Mouse (Mus musculus): ENCODE measurements at regions not wholly inside any gene's neighbourhood (a gene's known extent, or its start where the extent isn't known, plus 50 kb on each side); places are given as distances from the start of the nearest gene placed in this dataset.

DNA sequence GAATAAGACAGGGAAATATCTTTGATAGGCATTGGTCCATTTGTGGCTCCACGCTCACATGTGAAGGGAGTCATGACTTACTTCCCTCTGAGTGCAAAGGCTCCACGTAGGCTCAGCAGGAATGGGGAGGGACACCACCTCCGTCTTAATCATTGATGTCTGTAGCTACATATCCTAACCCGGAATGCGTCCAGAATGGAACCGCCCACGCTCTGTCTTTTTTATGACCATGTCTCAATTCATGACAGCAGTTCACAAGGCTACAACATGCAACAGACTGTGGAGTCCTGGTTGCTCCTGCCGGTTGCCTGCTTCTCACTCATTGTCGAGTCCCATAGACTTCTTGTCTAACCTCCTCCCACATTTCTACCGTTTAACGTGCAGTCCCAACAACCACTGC lies 104.1 kb upstream of the Oxgr1 start:
- DNase-seq (ENCODE audit: low read depth in 1 of 2, low spot score in 2 of 2) = no peak

GRCm38 (mm10) chr14:120146908-120147770 lies 104.9 kb upstream of the Oxgr1 start:
- no peak for DNase-seq (ENCODE audit: low read depth in 1 of 2, low spot score in 2 of 2)

DNA sequence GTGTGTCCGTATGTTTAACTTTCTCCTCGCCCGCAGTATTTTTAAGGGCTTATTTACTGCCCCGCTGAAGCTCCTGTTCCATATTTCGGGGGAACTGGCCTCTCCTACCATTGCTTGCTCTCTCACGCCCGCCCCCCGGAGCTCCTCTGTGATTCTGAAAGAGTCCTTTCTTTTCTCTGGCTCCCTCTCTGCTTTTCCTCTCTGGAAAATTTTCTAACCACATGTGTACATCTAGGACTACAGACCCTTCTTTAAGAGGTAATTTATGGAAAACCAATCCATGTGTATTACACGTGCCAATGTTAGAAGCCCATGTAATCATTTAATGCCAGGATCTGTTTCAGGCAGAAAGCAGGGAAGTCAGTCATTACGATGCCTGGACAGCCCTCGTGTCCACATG lies 106.6 kb upstream of the Oxgr1 start:
- no peak for DNase-seq (ENCODE audit: low read depth in 1 of 2, low spot score in 2 of 2)

GRCm38 (mm10) chr14:120149341-120149741 lies 107.1 kb upstream of the Oxgr1 start:
- DNase-seq (ENCODE audit: low read depth in 1 of 2, low spot score in 2 of 2) = no peak

DNA sequence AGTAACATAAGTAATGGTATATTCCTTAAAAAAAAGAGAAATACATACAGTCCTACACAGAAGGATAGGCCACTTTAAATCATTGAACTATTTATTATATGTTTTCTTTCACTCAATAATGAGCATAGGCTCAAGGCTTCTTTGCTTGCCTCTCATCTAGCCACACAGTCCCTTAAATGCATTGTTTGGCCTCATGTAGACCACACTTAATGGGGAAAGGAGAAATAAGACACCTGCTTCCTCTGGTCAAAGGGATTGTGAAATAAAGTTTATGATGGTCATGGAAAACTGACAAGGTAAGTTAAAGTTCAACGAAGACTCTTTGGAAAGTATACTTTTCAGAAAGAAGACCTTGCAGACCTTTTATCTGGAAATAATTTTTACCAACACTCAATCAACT lies 108.4 kb upstream of the Oxgr1 start:
- DNase-seq (ENCODE audit: low read depth in 1 of 2, low spot score in 2 of 2) = no peak

- no peak for DNase-seq (ENCODE audit: low read depth in 1 of 2, low spot score in 2 of 2)
Measured at GRCm38 (mm10) chr14:120154413-120154812, 112.2 kb upstream of the Oxgr1 start.

DNA sequence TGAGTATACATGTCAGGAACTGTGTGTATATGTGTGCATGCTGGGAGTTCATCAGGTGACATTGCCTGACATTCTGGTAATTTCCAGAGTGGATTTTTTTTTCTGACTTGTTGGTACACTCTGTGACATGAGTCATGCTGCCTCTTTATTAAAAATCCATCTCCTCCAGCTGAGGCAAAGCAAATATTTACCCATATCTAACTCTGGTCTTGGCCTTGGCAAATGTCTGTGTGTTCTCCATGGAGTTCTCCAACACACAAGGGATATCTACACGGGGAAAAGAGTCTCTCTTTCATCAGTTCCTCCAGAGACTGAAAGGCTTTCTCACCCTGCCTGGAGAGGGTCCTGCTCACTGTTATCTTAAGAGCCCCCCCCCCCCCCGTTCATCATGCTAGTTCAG lies 111.3 kb upstream of the Mbnl2 start:
- DNase-seq (ENCODE audit: low read depth in 1 of 2, low spot score in 2 of 2) = no peak

DNA sequence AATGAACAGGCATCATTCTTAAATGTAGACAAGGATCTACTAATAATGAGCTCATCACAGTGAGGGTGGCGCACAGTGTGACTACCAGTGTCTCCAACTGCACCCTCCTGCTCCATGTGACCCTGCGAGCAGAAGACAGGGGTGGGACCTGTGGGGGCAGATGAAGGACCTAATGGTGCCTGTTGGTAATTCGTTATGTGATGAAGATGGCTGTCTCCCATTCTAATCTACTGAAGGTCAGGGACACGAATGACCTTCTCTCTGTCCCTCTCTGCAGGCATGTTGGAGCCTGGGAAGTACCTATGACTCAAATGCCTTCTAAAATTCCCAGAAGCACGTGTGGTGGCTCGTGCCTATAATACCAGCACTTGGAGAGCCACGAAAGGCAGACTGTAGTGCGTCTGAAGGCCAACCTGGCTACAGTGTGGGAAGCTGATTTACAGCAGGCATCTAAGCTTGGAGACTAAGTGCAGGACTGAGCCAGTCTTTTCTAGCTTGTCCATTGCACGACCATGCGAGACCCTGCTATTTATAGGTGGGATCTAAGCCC lies 109.9 kb upstream of the Mbnl2 start:
- DNase-seq (ENCODE audit: low read depth in 1 of 2, low spot score in 2 of 2) = no peak

DNA sequence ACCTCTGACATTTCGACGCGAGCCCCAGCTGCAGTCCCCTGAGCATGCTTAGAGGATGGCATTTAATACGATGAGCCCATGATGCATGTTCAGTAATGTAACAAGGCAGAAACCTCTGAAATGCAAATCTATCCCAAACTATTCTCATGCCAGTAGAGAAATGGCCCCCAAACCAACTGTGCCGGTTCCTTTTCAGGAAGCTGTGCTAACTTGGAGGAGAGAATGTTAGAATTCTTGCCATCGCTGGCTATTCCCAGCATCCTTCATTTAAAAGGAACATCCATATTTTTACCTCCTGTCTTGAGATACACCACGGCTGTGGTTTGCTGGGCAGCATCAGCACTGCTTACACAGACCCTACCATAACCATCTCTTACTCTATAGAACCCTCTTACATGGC lies 104.7 kb upstream of the Mbnl2 start:
- no peak for DNase-seq (ENCODE audit: low read depth in 1 of 2, low spot score in 2 of 2)

DNA sequence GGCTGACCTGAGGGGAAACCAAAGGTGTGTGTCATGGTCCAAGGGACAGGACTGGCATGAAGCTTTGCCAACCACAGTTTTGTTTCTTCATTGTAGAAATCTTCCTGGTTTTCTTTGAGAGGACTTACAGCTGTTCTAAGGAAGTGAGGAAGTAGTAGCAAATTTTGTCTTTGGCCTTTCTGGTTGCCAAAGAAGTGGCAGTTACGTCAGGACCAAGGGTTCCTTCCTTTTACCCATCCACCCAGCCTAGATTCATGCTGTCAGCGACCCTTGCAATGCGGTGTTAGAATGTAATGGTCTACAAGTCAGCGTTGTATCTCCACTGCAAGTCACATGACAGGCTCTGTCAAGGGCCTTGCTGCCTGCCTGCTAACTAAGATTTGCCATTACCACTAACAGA lies 103.4 kb upstream of the Mbnl2 start:
- no peak for DNase-seq (ENCODE audit: low read depth in 1 of 2, low spot score in 2 of 2)

GRCm38 (mm10) chr14:120172844-120173243 lies 102.6 kb upstream of the Mbnl2 start:
- DNase-seq (ENCODE audit: low read depth in 1 of 2, low spot score in 2 of 2) = no peak

DNA sequence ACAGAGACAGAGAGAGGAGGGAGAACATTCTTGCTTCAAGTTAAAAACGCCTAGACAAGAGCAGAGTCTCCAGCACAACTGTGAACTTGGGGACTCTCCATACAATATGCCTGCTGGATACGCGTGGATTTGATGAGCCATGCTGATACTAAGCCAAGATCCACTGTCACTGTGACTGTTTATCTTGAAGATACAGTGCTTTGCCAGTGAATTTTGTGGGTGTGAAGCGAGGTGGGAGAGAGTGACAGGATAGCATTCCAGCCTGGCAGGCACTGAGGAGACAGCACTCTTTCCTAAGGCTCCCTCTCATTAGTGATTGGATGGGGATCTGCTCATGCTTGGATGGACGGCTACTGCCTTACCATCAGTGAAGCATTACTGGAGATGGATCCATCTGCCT lies 100.9 kb upstream of the Mbnl2 start:
- DNase-seq (ENCODE audit: low read depth in 1 of 2, low spot score in 2 of 2) = no peak

DNA sequence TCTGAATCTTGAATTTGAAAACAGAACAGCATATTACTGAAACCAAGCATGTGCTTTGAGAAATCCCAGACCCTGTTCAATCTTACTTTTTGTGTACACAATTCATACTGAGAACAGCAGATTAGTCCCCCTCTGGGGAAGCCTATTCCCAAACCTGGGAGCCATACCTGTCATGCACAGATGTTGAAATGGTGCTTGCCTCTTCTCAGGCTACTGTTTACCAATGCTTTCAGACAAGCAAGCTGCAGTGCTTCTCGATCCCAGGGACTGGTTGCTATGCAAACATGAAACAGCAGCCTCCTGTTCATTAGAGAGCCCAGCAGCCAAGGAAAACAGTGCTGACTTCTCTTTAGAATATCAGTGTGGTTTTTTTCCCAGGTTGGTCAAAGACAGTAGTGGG lies 80.3 kb upstream of the Mbnl2 start:
- no peak for DNase-seq (ENCODE audit: low read depth in 1 of 2, low spot score in 2 of 2)

GRCm38 (mm10) chr14:120211741-120212140 lies 63.7 kb upstream of the Mbnl2 start:
- no peak for DNase-seq (ENCODE audit: low read depth in 1 of 2, low spot score in 2 of 2)

- DNase-seq (ENCODE audit: low read depth in 1 of 2, low spot score in 2 of 2) = no peak
Measured at GRCm38 (mm10) chr14:120212626-120213025, 62.8 kb upstream of the Mbnl2 start.

- no peak for DNase-seq (ENCODE audit: low read depth in 1 of 2, low spot score in 2 of 2)
Measured at GRCm38 (mm10) chr14:120219224-120219623, 56.2 kb upstream of the Mbnl2 start.

DNA sequence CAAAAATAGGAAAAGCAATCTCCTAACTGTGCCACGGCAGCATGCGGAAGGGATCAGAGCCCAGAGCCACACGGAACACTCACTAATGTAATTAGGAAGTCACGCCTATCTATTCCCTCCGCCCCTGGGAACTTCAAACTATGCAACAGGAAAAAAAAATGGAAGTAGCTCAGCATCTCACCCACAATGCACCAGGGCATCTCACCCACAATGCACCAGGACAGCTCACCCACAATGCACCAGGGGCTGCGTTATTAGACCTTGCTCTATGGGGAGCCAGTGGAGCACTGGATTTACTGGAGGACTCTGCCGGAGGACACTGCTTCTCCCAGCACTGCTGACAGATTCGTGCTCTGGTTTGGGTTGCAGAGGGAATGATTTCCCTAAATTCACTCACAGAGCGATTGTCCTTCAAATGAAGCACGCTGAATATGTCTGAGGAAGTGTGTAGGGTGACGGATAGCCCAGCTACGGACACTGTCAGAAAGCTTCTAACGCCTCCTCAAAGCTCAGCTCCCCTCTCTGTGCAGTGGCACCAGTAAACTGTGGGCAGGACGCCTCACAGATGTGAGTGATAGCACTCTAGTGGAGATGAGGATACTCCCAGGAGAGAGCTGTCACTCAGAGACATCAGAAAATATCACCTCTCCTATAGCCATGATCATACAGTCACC lies 51.8 kb upstream of the Mbnl2 start:
- no peak for DNase-seq (ENCODE audit: low read depth in 1 of 2, low spot score in 2 of 2)

GRCm38 (mm10) chr14:120224202-120224846 lies 51.1 kb upstream of the Mbnl2 start:
- no peak for DNase-seq (ENCODE audit: low read depth in 1 of 2, low spot score in 2 of 2)

DNA sequence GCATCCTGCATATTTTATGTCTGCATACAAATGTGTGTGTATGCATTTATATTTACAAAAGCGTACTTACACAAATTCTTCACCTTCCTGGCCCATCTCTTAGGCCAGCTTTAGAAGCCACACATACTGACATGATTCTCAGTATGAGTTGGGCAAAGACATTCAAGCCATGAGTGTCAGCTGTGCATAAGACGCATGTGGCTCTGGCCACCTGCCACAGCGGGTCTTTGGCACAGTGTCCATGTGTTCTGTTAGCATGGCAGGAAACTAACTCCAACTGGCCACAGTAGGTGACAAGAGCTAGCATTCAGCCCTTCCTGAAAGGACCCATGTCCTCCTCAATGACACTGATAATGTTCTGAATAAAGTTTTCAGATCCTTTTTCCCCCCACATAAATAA lies 49.8 kb upstream of the Mbnl2 start:
- DNase-seq (ENCODE audit: low read depth in 1 of 2, low spot score in 2 of 2) = no peak
